Mouse (Mus musculus) layer of hippocampus, adult 18-20 months (tissue): ENCODE data around the gene Sult1c1. TPM values are rescaled to one million over a fixed set of nuclear protein-coding genes. Genes with fewer than 3 reads are reported as not detected.
"Not testable (repeated sequence)": the region's sequence is repeated elsewhere in the genome, so short reads cannot be mapped to it uniquely, and the experiment has no call there.

Source experiments
- DNase-seq, 2 experiments: peaks; one replicate each; pipeline ENCODE4 v3.0.0; 2022; ENCODE audit warnings: low spot score in 2 of 2
- long read RNA-seq: library from polyadenylated mRNA; stranded (forward); transcript quantifications from one replicate; pipeline ENCODE4 v2.0.0, GENCODE M21; 2021
- total RNA-seq, 2 experiments: library from RNA; stranded (reverse); gene quantifications; 2 replicates each; pipeline ENCODE4 v1.2.3; 2021

Gene Sult1c1
- not detected for total RNA-seq
- long read RNA-seq = 0 reads

DNA sequence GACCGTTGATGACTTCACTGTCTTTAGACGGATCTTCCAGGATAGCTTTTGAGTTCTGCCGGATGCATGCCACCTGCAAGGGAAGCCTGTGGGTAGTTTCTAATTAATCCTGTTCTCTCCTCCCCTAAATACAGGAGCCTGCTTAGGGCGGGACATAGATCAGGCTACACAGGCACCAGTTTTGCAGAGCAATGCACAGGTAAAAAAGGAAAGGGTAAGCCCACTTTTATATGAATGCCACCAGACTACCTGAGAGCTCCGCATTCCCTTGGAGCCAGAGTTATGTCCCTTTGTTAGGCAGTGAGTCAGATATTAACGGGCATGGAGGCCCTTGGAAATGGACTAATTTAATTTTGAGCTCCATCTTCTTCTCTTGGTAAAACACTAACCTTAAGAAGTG is at the start of gene Sult1c1:
TSS of gene Sult1c1 (minus strand) at position 101 of the 400 bp plus-strand sequence.
- DNase-seq = no peak

- DNase-seq = peak in 1 of 2 experiments; percentile 65
Observed at GRCm38 (mm10) chr17:54014204-54014603, 23.7 kb upstream of the Sult1c1 start.

DNA sequence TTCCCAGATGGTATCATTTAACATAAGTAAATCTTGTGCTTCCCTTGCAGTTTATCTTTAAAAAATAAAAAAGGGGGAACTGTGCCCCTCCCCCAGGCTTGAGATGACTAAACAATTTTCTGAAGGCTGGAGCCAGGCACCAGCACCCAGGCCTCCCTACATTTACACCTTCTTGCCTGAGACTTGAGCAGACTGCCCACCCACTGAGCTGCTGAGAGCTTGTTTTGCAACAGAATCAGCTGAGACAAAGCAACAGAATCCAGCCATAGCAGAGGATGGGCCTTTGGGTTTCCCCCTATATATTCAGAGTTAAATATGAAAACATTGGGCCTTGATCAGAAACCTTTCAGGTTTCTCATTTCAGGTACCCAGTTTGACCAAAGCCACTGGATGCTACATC is 20.7 kb upstream of the Sult1c1 start:
- no peak for DNase-seq

- DNase-seq = not testable (repeated sequence)
Observed at GRCm38 (mm10) chr17:54010536-54010935, 20.1 kb upstream of the Sult1c1 start.

GRCm38 (mm10) chr17:54003522-54003921 is 13.0 kb upstream of the Sult1c1 start:
- no peak for DNase-seq

DNA sequence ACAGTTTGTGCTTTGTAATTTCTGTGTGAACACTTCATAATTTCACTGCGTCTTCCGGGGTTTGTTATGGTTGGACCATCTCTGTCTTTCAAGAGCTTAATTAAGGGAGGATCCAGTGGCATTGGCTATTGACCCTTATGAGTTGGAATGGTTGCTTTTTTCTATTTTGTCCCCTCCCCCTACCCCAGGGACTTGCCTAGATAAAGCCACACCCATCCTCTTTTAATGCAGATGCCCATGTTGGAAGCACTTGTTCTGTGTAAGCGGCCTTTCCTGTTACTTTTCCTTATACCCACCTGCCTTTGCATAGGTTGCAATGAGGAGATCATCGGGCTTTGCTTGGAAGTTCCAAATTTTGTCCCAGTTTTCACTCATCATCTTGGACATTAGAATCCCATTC is 16.9 kb downstream of the Sult1c1 start:
- DNase-seq = no peak

DNA sequence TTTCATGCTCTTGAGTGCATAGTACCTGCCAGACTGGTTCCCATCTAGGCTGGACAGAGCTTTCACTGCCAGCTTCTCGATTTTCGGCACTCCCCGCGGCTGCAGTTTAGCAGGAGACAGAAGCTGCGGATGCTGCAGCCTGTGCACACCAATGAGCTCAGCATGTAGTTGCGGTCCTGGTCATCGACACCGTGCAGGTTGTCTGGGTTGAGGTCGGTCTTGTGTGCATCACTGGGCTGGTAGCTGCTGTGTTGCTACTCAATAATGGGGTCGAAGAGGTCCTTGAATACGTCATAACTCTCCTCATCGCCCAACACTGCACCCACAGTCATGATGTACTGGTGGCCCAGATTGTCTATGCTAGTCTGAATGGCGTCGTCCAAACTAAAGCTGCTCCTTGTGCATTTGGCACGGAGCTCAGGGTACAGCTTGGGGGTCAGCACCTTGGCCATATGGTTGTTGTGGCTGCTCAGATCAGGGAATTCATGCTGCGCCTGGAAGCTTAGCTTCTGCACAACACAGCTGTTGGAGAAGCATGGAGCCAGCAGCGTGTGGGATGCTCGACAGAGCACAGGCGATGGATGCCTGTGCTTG is 48.8 kb downstream of the Sult1c1 start:
- DNase-seq = no peak

- DNase-seq = no peak
Observed at GRCm38 (mm10) chr17:53940726-53941125, 49.7 kb downstream of the Sult1c1 start.

Other genes with a start within 250 kb of the Sult1c1 start
- not detected for gene Sult1c2, start 144.3 kb downstream of the Sult1c1 start, total RNA-seq